Mouse (Mus musculus) E14TG2a.4 (cell line): Measurements from ENCODE around the gene Epha4.

Experiments used
- CTCF ChIP-seq: conservative IDR thresholded peaks from 2 replicates; pipeline ENCODE4 v1.5.1; 2014; ENCODE audit warnings: low read length
- NANOG ChIP-seq: IDR thresholded peaks from 2 replicates; pipeline ENCODE4 v1.6.1; 2014; ENCODE audit warnings: borderline replicate concordance, low read length, mixed read lengths

DNA sequence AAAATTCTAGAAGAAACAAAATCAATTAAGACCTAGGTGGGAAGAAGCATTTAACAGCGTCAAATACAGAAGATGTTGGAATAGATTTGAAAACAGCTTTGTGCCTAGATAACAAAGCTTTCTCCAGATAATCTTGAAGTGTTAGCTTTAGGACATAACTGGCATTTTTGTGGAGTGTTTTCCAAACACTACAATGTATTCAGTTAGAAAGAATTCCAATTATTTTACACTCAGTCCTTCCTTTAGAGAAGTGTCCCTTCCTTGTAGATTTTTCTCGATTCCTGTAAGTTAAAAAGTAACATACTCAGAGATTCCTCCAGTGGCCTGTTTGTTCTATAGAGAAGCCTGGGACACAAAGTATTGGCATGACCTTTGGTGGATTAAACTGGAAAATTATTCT, 23.7 kb upstream of the Epha4 start:
- TF ChIP-seq CTCF (no peak), NANOG (no peak)
